Mouse (Mus musculus) liver, embryonic 14.5 days (tissue): ENCODE data around the gene Cdk5rap3. TPM values are rescaled to one million over a fixed set of nuclear protein-coding genes. Genes with fewer than 3 reads are reported as not detected.

ENCODE experiments used
- ATAC-seq: fragments of 200-750 bp; cut with Nextera tagmentation; 2 replicates; pipeline ENCODE4 v1.8.0; 2017; ENCODE audit warnings: moderate number of reproducible peaks, mild to moderate bottlenecking, moderate library complexity; ENCODE audit not compliant: insufficient read depth
- DNase-seq, 3 experiments: peaks; one replicate each; pipeline ENCODE4 v3.0.0-alpha.2; 2012 to 2013; ENCODE audit warnings: low read depth in 3 of 3, low spot score in 3 of 3
- H3K27ac ChIP-seq: fragments of 300-500 bp; sonication (generic); 2 replicates; pipeline ENCODE4 v1.5.1; 2014; ENCODE audit warnings: moderate library complexity, mild to moderate bottlenecking, control low read depth, inconsistent platforms
- H3K27me3 ChIP-seq: fragments of 300-500 bp; sonication (generic); 2 replicates; pipeline ENCODE4 v1.6.1; 2014; ENCODE audit warnings: mild to moderate bottlenecking, low read length, moderate library complexity; ENCODE audit not compliant: control insufficient read depth, insufficient read depth
- H3K36me3 ChIP-seq: fragments of 300-500 bp; sonication (generic); replicated peaks from 2 replicates; pipeline ENCODE4 v1.6.1; 2014; ENCODE audit warnings: low read depth; ENCODE audit not compliant: control insufficient read depth, insufficient read depth
- H3K4me1 ChIP-seq, 2 experiments: fragments of 200-500 bp in 1 of 2; fragments of 300-500 bp in 1 of 2; sonication (generic) in 1 of 2; replicated peaks; 2 replicates each; pipeline ENCODE4 v1.6.1; 2012 to 2014; ENCODE audit warnings: antibody characterized with exemption in 1 of 2, inconsistent platforms in 1 of 2, low read length in 1 of 2; ENCODE audit not compliant: control insufficient read depth in 2 of 2, insufficient read depth in 2 of 2
- H3K4me2 ChIP-seq: fragments of 300-500 bp; sonication (generic); 2 replicates; pipeline ENCODE4 v1.6.1; 2014; ENCODE audit warnings: low read depth, mild to moderate bottlenecking, control low read depth, moderate library complexity
- H3K4me3 ChIP-seq, 2 experiments: fragments of 200-500 bp in 1 of 2; fragments of 300-500 bp in 1 of 2; sonication (generic) in 1 of 2; 2 replicates each; pipeline ENCODE4 v1.5.1; 2012 to 2014; ENCODE audit warnings: low read depth in 2 of 2, low read length in 2 of 2, mild to moderate bottlenecking in 2 of 2, control low read depth in 1 of 2, inconsistent platforms in 1 of 2, moderate library complexity in 1 of 2; ENCODE audit not compliant: insufficient read depth in 1 of 2
- H3K9ac ChIP-seq: fragments of 300-500 bp; sonication (generic); replicated peaks from 2 replicates; pipeline ENCODE4 v1.6.1; 2014; ENCODE audit warnings: mild to moderate bottlenecking, control low read depth, moderate library complexity
- H3K9me3 ChIP-seq: fragments of 300-500 bp; sonication (generic); 2 replicates; pipeline ENCODE4 v1.6.1; 2016; ENCODE audit warnings: low read length, mixed read lengths; ENCODE audit not compliant: control insufficient read depth
- CTCF ChIP-seq: IDR thresholded peaks from 2 replicates; pipeline ENCODE4 v1.5.1; 2016; ENCODE audit warnings: antibody characterized with exemption, low read depth, control low read depth
- EP300 ChIP-seq: IDR thresholded peaks from 2 replicates; pipeline ENCODE4 v1.6.1; 2016; ENCODE audit warnings: antibody characterized with exemption, low read depth
- WGBS: fragments of 180-500 bp; shearing (Covaris S2); extraction: QIAGEN DNeasy Blood & Tissue Kit; methylation state at CpG from one replicate; pipeline ENCODE4 v1.1.7; 2014; ENCODE audit not compliant: insufficient replicate concordance; 5-methylcytosine and 5-hydroxymethylcytosine counted together
- polyA plus RNA-seq, 2 experiments: library from polyadenylated mRNA; depleted of rRNA in 1 of 2; stranded (reverse) in 1 of 2; unstranded in 1 of 2; fragments of >200 nt; fragmentation: Nextera tagmentation in 1 of 2; extraction: Ambion mirVana in 1 of 2; gene quantifications; 2 replicates each; pipeline versions ENCODE4 v1.2.1 to v1.2.3; 2012 to 2014

Cdk5rap3 gene
- polyA plus RNA-seq, 2 experiments: 20.1 to 34.1 TPM

GRCm38 (mm10) chr11:96877071-96877470, 39.2 kb downstream of the Cdk5rap3 start:
- WGBS: 32% methylated on average over 4 of the region's 4 CpGs
- H3K27ac ChIP-seq: no peak overlapping the region
- TF ChIP-seq EP300 (no peak), CTCF (no peak)
- no peak for ATAC-seq
- no peak overlapping the region for H3K4me3 ChIP-seq
- H3K9ac ChIP-seq: no peak overlapping the region
- H3K4me2 ChIP-seq: no peak overlapping the region
- H3K9me3 ChIP-seq: no peaks in the 10 kb centered on the region
- no peaks in the 10 kb centered on the region for H3K36me3 ChIP-seq
- peaks cover 38% of the 10 kb centered on the region for H3K27me3 ChIP-seq
- H3K4me1 ChIP-seq: no peaks in the 10 kb centered on the region; a peak in 1 of 4 replicates
- DNase-seq: no peak

GRCm38 (mm10) chr11:96876300-96877040, 39.8 kb downstream of the Cdk5rap3 start:
- no peak for DNase-seq
- peaks cover 38% of the 10 kb centered on the region for H3K27me3 ChIP-seq
- WGBS: 19% methylated on average over 13 of the region's 13 CpGs
- no peaks in the 10 kb centered on the region; a peak in 1 of 4 replicates for H3K4me1 ChIP-seq
- no peak overlapping the region for H3K4me3 ChIP-seq
- H3K36me3 ChIP-seq: no peaks in the 10 kb centered on the region
- H3K9me3 ChIP-seq: no peaks in the 10 kb centered on the region
- TF ChIP-seq CTCF (no peak), EP300 (no peak)
- ATAC-seq: no peak
- H3K27ac ChIP-seq: no peak overlapping the region
- H3K4me2 ChIP-seq: no peak overlapping the region
- no peak overlapping the region for H3K9ac ChIP-seq

GRCm38 (mm10) chr11:96875745-96876144, 40.6 kb downstream of the Cdk5rap3 start:
- H3K4me1 ChIP-seq: no peaks in the 10 kb centered on the region; a peak in 1 of 4 replicates
- peaks cover 38% of the 10 kb centered on the region for H3K27me3 ChIP-seq
- H3K36me3 ChIP-seq: no peaks in the 10 kb centered on the region
- WGBS: under 1% methylated on average over 35 of the region's 35 CpGs
- ATAC-seq: no peak
- TF ChIP-seq EP300: no peak
- TF ChIP-seq CTCF: no peak
- peak overlapping the region in 1 of 2 experiments; percentile 30; a peak in 1 of 4 replicates for H3K4me3 ChIP-seq
- no peak for DNase-seq
- H3K9me3 ChIP-seq: no peaks in the 10 kb centered on the region
- no peak overlapping the region for H3K9ac ChIP-seq
- no peak overlapping the region for H3K27ac ChIP-seq
- H3K4me2 ChIP-seq: peak overlapping the region; percentile 45

- H3K4me1 ChIP-seq: no peaks in the 10 kb centered on the region
- no peak for DNase-seq
- WGBS: 24% methylated on average over 4 of the region's 4 CpGs
- H3K27me3 ChIP-seq: peaks cover 38% of the 10 kb centered on the region
- no peak overlapping the region for H3K27ac ChIP-seq
- H3K4me3 ChIP-seq: no peak overlapping the region
- ATAC-seq: no peak
- TF ChIP-seq CTCF (no peak), EP300 (no peak)
- H3K36me3 ChIP-seq: no peaks in the 10 kb centered on the region
- H3K9me3 ChIP-seq: no peaks in the 10 kb centered on the region
- peak overlapping the region; percentile 45; the same call in 1 of the 2 replicates for H3K4me2 ChIP-seq
- no peak overlapping the region for H3K9ac ChIP-seq
These were observed 41.0 kb downstream of the Cdk5rap3 start for GRCm38 (mm10) chr11:96875270-96875669.

- no peak overlapping the region for H3K9ac ChIP-seq
- peaks cover 38% of the 10 kb centered on the region for H3K27me3 ChIP-seq
- H3K4me3 ChIP-seq: no peak overlapping the region
- no peak overlapping the region for H3K4me2 ChIP-seq
- 34% methylated on average over 11 of the region's 11 CpGs for WGBS
- no peaks in the 10 kb centered on the region for H3K4me1 ChIP-seq
- no peak for DNase-seq
- H3K36me3 ChIP-seq: no peaks in the 10 kb centered on the region
- ATAC-seq: no peak
- no peak overlapping the region for H3K27ac ChIP-seq
- no peaks in the 10 kb centered on the region for H3K9me3 ChIP-seq
- TF ChIP-seq EP300 (no peak), CTCF (no peak)
These were observed 42.6 kb downstream of the Cdk5rap3 start for GRCm38 (mm10) chr11:96873601-96874140.
